Mouse (Mus musculus): ENCODE results near the gene Gm45261.

DNA sequence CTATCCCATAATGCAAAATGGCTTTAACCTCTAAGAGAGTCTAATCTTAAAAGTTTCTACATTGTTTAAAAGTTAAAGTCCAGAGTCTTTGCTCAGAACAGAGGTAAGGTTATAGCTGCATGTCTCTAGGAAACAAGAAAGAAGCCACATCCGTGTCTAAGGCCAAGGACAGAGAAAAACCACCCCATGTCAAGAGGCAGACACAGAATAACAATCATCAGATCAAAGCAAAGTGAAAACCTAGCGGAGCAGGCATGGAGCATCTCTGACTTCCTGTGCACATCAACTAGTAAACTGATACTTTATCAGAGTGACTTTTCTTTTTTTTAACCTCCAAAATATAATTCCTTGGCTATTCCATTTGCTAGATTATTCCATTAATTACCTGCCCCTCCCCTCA lies 20.3 kb downstream of the Gm45261 start:
- TF ChIP-seq CEBPB (IDR thresholded peaks at IDR 0.05; ENCODE audit: low read depth): no peak
- TF ChIP-seq USF1 (IDR thresholded peaks at IDR 0.05; ENCODE audit: low read depth): no peak
- no peak for TF ChIP-seq CTCF (IDR thresholded peaks at IDR 0.05; ENCODE audit: control insufficient read depth, insufficient read depth, insufficient read length)

All from C2C12 (cell line).